Mouse (Mus musculus): Measurements from ENCODE around the gene Gli3.

Gli3 gene

DNA sequence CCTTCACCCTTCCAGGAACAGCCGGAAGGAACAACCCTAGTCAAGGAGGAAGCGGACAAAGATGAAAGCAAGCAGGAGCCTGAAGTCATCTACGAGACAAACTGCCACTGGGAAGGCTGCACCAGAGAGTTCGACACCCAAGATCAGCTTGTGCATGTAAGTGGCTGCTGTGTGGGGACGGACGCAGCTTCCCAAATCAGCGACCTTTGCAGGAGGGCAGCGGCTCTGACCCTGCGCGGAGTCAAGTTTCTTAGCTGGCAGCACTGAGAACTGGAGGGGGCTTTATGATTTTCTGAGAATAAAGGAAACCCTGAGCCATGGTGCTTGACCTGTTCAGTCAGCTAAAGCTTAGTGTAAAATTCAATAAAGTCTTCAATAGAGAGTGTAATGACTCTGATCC is 199.3 kb downstream of the Gli3 start:
- no peak for DNase-seq (ENCODE audit: low spot score in 2 of 2)

DNA sequence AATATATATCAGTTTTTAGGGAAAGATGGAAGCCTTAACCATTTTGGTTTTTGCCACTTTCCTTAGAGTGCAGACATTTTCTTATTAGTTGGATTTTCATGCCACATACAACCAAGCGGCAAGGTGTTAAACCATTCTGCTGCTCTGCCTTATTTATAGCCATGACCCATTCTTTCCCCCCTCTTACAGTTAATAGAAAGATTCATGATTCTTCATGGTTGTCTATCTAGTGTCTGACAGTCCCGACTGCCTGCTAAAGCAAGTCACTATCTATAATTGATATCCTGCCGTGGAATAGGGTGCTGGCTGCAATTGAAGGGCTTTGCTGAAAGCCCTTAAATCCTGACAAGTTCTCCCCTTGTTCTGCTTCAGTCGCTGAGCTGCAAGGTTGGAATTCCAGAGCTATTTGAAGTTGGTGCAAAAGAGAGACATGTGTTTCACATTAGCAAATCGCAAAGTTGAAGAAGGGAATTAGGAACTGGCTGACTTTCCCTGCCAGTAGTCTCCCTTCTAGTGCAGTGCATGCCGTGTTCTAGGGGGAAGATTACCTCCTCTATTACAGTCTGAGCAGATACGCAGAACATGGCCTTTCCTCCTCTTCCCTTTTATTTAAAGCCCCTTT is 201.7 kb downstream of the Gli3 start:
- no peak for DNase-seq (ENCODE audit: low spot score in 2 of 2)

DNA sequence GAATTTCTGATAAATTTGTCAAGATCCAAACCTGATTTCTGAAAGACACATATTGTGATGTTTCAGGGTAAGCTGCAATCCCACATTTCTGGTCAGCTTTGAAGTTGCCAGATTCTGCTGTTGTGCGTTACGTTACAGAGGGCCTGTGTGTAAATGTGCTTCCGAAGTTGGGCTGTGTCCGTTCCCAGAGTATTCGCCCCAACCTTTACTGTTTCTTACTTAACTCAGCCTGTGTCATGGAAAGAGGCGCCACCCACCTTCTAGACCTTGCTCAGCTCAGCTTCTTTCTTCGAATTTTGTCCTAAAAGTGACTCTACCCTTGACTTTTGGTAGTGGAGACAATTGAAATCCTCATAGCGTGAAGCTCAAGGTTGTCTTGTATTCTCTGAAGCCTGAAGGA is 202.5 kb downstream of the Gli3 start:
- DNase-seq (ENCODE audit: low spot score in 2 of 2): no peak

DNA sequence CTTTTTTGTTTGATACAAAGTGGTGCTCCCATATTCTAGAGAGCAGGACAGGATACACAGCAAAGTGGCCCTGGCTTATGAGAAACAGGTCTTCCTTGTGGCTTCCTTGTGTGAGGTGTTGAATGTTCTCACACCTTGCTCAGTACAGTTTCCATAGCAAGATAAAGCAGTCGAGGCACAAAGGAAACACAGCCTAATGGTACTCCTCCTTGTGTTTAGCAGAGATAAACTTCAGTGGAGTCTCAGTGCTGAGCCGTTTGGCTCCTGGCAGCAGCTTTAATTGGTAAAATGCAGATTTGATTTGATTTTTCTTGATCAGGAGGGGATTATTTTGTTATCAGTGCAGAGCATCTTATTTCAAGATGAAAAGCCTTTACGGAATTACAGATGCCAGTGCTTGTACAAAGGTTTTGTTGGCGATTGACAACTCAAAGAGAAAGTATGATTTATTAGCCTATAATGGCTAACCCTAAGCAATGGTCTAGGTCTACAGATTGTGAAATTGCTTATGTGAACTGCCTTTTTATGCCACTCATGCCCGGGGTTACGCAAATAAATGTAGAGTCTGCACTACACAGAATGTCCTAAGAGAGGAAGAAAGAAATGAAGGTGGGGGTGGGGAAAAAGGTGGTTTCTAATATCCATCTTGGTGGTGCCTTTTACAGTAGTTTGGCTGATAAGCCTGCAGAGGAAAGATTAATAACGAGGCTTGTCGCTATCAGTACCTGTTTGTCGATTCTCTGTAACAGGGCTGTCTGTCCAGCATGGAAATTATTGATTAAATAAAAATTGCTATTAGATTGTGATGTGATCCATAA is 207.3 kb downstream of the Gli3 start:
- no peak for DNase-seq (ENCODE audit: low spot score in 2 of 2)

DNA sequence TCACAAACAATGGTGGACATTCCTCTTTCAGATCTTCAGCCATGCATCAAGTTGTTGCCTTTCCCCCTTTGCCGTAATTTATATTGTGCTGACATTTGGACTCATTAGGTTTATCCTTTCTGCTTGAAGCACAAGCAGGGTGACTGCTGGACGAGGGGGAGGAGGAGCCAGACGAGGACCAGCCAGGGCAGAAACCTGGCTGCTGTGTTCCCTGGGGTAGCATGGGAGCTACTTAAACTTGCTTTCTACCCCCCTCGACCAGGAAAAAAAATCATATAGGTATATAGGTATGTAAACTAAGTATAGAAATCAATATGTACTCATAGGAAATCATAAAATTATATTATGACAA is 207.9 kb downstream of the Gli3 start:
- DNase-seq (ENCODE audit: low spot score in 2 of 2): no peak

DNA sequence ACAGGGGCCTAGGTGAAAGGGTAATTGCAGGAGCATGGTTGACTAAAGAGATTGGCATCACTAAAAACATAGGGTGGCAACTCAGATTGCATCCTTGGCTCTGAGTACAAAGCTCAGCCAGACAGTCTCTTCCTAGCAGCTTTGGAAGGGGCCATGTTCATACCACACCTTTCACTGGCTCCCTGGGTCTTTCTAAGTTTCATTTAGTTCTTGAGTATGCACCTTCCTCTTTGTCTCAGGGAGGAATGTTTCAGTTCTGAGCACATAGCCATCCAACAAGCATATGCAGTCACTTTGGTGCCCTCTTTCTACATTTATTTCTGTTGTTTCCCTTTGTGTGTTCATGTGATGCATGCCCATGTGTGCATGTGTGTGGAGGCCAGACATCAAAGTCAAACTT is 212.4 kb downstream of the Gli3 start:
- no peak for DNase-seq (ENCODE audit: low spot score in 2 of 2)

DNA sequence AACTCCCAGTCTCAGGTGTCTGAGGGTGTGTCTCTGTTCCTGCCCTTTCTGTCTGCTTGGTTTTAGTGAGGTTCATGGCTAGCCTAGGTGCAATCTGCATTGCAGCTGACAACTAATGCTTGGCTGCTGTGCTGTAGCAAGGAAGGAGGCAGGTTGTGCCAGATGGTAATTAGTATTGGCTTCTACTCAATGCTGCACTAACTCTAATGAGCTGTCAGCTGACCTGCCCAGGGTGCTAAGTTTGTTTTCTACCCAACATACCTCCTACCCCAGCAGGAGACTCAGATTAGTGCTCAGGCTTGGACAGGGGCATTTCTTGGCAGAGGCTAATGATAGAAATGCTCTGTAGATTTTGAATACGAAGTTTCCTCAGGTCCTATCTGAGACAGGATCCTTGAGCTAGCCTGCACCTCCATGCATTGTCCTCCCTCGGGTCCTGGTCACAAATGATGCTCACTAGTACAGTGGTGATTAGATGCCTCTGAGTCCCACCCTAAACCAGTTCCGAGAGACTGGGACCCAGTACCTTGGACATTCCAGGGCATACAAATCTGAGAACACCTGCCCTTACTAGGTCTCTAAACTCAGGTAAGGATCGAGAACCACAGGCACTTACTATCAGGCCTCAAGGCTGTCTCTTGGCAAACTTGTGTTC is 214.2 kb downstream of the Gli3 start:
- DNase-seq (ENCODE audit: low spot score in 2 of 2): no peak

DNA sequence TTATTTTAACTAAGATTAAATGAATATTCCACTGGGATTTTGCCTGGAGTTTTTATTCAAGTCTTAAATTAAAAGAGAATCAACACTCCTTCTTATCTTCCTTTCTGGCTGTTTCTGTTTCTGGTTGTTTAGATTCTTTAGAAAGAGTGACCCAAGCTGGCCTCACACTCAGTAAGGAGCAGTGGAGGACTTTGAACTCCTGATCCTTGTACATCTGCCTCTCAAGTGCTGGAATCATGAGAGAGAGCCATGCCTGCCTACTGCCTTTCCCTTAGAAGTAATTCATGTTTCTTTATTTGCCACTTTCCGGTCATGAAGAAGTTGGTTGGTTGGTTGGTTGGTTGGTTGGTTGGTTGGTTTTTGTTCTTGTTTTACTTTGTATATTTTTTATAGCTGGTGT is 218.5 kb downstream of the Gli3 start:
- no peak for DNase-seq (ENCODE audit: low spot score in 2 of 2)

DNA sequence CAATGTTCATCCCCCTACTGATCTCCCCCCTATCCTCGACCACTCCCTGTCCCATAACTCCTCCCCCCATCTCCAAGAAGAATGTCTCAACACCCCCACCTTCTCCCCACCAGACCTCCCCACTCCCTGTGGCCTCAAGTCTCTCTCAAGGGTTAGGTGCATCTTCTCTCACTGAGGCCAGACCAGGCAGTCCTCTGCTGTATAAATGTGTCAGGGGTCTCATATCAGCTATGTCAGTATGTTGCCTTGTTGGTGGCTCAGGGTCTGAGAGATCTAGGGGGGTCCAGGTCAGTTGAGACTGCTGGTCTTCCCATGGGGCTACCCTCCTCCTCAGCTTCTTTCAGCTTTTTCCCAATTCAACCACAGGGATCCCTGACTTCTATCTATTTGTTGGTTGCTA is 220.0 kb downstream of the Gli3 start:
- DNase-seq (ENCODE audit: low spot score in 2 of 2): no peak

DNA sequence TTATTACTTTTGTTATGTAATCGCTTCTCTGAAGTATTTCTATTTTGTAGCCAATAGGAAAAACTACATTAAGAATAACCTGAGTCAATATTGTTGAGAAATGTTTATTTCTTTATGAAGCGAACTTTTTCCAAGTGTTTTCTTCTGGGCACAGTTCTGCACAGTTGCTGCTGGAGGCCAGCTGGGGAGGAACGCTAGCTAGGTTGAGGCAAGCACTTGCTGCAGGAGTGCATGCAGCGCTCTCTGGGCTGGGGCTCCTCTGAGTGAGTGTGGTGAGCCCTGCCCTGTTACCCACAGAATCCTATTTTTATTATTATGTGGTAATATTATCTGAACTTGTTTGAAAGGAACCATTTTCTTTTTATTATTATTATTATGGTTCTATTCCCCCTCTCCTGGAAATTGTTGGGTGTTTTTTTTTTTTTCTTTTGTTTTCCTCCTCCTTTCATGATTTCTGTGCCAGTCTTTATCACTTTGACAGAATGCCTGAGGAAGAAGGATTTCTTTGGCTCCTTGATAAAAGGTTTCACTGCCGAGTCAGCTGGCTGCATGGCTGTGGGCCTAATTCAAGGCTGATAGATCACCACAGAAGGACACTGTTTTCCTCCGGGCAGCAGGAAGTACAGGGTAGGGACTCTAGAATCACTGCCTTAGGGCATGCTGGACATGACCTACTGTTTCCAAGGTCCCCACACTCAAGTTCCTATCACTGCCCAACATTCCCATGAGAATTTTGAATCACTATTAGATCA is 225.2 kb downstream of the Gli3 start:
- no peak for DNase-seq (ENCODE audit: low spot score in 2 of 2)

DNA sequence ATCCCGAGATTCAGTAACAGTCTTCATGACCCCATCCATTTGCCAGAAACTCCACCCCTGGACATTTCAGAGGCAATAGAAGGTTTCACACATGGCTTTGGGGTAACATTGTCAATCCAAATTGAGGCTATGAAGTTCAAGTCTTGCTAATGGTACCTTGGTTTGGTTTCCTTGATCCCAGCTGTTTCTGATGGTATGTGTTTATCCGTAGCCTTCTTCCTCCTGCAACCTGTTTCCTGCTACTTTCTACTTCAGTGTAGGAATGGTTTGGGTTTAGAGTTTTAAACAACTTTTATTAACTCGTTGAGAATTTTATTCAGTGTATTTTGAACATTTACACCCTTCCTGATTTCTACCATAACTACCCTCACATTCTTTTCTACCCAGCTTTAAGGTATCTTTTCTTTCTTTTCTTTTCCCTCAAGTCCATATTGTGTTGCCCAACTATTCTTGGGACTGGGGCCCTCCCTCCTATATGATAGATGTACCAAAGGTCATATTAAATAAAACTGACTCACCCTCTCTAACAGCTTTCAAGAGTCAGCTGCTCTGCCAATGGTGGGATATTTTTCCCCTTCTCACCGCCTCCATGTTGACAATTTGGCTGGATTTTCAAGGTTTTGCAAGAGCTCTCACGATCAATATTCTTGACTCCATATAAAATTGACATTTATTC is 225.9 kb downstream of the Gli3 start:
- DNase-seq (ENCODE audit: low spot score in 2 of 2): no peak

DNA sequence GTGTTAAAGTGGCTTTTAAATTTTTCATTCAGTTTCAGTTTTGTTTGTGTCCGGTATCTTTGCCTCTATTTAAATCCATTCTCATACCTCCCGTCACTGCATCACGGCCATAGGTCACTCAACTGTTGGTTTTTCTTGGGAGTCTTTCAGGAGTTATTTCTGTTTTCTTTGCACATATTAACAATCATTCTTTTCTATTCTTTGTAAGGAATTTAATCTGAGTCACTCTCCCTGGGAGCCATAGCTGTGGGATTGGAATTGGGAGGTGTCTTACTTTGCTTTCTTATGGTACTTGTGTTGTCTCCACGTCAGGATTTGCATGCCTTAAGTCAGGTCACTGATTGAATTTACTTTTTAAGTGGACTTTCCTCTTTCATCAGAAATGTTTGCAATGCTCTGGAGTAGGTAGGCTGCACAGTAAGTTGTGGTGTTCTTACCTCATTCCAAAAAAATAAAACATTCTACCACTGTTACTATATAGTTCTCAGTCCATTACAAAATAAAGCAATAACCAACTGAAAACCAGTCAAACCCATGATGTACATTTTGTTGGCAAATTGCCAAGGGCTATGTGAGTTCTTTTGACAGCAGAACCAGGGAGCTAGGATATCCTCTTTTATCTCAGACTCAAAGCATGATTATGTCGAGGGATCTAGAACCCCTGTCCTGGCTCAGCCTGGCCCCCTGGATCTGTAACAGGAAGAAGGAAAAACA is 228.9 kb downstream of the Gli3 start:
- no peak for DNase-seq (ENCODE audit: low spot score in 2 of 2)

DNA sequence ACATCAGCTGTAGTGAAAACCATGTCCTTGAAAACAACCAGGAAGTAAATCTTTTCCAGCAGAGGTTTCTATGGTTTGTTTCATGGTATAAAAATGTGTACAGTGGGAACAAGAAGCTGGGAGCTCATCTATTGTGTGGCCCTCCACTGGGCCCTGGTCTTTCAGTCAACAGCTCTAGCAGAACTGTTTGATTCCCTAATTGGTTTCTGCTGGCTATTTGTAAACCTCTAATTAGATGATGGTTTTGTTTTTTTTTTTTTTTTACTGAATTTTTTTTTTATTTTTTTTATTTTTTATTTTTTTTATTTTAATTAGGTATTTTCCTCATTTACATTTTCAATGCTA is 229.4 kb downstream of the Gli3 start:
- DNase-seq (ENCODE audit: low spot score in 2 of 2): no peak

DNA sequence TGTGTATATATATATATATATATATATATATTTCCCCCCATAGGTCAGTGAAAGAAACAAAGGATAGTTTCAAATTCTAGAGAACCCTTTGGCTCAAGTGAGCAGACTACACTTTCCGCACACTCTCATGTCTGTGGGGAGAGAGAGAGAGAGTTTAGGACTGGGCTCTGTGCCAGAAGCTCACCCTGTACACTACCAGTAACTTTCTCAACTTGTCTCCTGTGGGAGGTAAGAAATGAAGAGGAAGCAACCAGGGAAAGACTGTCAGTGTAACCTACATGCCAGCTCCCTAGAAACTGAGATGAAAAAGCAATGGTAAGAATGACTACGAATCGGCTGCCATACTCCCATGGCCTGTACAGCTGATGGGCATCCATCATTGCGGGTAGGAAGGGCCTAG is 235.2 kb downstream of the Gli3 start:
- DNase-seq (ENCODE audit: low spot score in 2 of 2): no peak

DNA sequence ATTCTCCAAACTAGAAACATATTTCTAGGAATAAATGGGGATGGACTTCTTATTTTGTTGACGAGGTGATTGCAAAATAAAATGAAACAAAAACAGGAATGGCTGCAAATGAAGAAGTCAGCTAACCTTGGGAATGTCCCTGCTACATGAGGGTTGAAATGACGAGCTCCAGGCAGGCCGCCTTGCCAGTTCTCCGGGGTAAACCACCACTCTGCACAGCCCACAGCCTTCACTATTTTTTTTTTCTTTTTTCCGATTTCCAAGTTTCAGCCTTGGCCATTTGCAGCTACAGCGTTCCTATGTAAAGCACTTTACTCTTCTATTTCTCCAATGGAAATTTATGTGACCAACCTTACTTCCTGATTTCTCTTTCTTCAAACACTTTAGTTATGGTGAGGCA is 236.1 kb downstream of the Gli3 start:
- no peak for DNase-seq (ENCODE audit: low spot score in 2 of 2)

DNA sequence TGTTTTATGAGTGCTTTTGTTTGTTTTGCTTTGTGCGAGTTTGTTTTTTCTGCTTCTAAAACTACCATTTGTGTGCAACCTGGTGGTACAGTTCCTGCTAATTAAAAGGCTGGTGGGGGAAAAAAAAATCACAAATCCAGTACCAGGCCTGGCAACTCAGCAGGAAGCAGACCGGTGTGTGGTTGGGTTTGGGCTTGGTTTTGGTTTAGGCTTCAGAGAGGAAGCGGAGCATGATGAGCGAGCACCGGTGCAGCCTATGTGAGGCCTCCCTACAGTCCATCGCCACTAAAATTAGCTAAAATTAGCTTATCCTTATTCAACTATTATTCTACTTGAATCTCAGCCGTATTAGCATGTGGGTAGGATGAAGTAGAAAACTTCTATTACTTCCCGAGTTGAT is 241.6 kb downstream of the Gli3 start:
- no peak for DNase-seq (ENCODE audit: low spot score in 2 of 2)

DNA sequence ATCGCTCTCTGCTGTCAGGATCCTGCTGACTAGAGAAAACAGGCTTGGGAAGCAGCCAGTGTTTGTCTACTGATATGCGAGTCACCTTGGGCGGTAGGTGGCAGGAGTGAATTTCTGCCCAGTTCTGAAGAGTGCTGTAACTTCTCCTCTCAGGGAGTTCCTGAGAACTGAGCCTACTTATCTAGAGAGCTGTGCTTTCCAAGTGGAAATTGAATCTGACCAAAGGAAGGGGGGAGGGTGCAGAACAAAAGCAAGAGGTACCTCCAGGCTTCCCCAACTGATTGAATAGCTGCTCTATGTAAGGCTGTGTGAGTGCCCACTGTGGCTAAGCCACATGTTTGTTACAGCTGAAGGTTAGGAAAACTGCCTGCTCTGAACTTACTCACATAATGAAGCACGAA is 244.4 kb downstream of the Gli3 start:
- DNase-seq (ENCODE audit: low spot score in 2 of 2): no peak

DNA sequence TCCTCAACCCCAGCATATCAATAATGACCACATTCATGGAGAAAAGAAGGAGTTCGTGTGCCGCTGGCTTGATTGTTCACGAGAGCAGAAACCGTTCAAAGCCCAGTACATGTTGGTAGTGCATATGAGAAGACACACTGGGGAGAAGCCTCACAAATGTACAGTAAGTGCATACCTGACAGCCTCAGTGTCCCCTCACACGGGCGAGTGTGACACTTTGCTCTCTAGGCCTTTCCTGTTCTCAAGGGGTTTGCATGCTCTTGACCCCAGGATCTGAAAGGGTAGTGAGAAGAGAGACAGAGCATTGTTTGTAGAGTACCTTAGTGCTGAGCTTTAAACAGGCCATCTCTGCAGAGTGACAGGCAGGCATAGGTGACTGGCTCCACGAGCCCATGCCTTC is 250.5 kb downstream of the Gli3 start:
- DNase-seq (ENCODE audit: low spot score in 2 of 2): no peak

DNA sequence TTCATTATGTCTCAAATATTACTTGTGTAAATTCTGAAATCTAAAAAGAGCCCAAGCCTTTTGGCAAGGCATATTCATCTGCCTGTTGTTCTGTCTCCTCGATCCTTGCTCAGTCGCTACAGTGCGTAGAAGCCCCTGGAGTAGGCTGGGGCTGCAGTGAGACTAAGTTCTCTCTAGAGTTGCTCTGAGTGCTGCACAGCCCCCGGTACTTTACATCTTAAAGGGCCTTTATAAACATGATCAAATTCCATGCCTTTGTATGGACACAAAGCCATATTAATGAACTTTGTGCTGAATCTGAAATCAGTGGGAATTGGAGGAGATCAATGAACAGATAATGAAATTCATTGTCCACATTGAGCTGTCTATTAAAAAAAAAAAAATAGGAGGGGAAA is 251.3 kb downstream of the Gli3 start:
- DNase-seq (ENCODE audit: low spot score in 2 of 2): no peak

DNA sequence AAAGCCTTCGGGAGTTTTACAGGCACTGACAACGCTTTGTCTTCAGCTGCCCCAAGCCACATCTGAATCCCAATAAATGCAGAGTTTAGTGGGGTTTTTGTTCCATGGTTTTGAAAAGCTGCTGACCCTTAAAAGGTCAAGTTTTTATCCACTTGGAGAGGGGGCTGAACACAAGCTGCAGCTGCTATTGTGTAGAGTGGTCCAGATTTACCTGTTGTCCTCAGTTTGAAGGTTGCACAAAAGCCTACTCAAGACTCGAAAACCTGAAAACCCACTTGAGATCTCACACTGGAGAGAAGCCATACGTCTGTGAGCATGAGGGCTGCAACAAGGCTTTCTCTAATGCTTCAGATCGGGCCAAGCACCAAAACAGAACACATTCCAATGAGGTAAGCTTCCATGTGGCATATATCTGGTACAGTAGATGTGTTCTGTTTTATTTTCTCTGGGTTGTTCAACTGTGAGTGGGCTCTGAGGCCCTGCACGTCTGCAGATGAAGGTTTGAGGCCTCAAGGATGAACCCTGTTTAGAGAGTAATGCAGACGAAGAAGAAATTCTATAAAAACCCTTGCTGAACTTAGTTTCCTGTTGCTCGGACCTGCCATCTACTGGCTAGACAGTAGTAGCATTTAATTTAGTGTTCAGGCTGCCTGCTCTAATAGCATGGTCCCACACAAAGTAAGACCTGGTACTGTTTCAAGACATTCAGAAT is 251.8 kb downstream of the Gli3 start:
- DNase-seq (ENCODE audit: low spot score in 2 of 2): no peak

DNA sequence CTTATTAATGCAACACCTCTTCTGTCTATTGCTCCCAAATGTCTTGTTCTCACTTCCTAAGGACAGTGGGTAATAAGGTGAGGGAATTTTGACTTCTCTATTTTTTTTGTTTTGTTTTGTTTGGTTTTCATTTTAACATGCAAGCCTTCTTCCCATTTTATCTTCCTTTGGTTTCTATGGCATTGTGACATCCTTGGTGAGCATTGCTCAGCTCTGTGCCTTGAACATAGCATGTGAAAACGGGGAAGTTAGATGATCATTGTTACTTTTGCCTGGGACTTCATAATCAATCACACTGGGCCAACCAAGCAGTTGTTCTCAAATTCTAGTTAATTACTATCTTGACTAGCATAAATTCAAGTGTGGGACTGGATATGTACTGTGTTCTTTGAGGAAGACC is 258.4 kb downstream of the Gli3 start:
- DNase-seq (ENCODE audit: low spot score in 2 of 2): no peak
